Mouse (Mus musculus) forebrain, embryonic 11.5 days (tissue): ENCODE measurements around the gene Vamp8. TPM values are rescaled to one million over a fixed set of nuclear protein-coding genes. Genes with fewer than 3 reads are reported as not detected.

Source experiments
- ATAC-seq: fragments of 200-750 bp; cut with Nextera tagmentation; replicated peaks from 2 replicates; pipeline ENCODE4 v1.8.0; 2017; ENCODE audit warnings: moderate TSS enrichment; ENCODE audit not compliant: low FRiP score
- DNase-seq: peaks from one replicate; pipeline ENCODE4 v3.0.0-alpha.2; 2017; ENCODE audit warnings: low spot score
- H3K27ac ChIP-seq: fragments of 300-500 bp; sonication (generic); 2 replicates; pipeline ENCODE4 v1.5.1; 2014; ENCODE audit warnings: low read depth, low read length
- H3K27me3 ChIP-seq: fragments of 300-500 bp; sonication (generic); 2 replicates; pipeline ENCODE4 v1.6.1; 2014; ENCODE audit warnings: mild to moderate bottlenecking, low read length, mixed read lengths; ENCODE audit not compliant: control insufficient read depth, insufficient read depth
- H3K36me3 ChIP-seq: fragments of 300-500 bp; sonication (generic); 2 replicates; pipeline ENCODE4 v1.6.1; 2014; ENCODE audit warnings: mild to moderate bottlenecking, low read length, moderate library complexity, mixed read lengths; ENCODE audit not compliant: control insufficient read depth, insufficient read depth
- H3K4me1 ChIP-seq: fragments of 300-500 bp; sonication (generic); replicated peaks from 2 replicates; pipeline ENCODE4 v1.6.1; 2014; ENCODE audit warnings: low read length, mixed read lengths; ENCODE audit not compliant: control insufficient read depth, insufficient read depth
- H3K4me2 ChIP-seq: fragments of 300-500 bp; sonication (generic); 2 replicates; pipeline ENCODE4 v1.6.1; 2014; ENCODE audit warnings: low read depth, mild to moderate bottlenecking, low read length, moderate library complexity, mixed read lengths; ENCODE audit not compliant: severe bottlenecking
- H3K4me3 ChIP-seq: fragments of 300-500 bp; sonication (generic); 2 replicates; pipeline ENCODE4 v1.5.1; 2014; ENCODE audit warnings: low read depth, low read length
- H3K9ac ChIP-seq: fragments of 300-500 bp; sonication (generic); 2 replicates; pipeline ENCODE4 v1.6.1; 2014; ENCODE audit warnings: low read length
- H3K9me3 ChIP-seq: fragments of 300-500 bp; sonication (generic); 2 replicates; pipeline ENCODE4 v1.6.1; 2016; ENCODE audit warnings: low read length, mixed read lengths; ENCODE audit not compliant: control insufficient read depth
- WGBS: fragments of 180-500 bp; shearing (Covaris S2); extraction: QIAGEN DNeasy Blood & Tissue Kit; methylation state at CpG from one replicate; pipeline ENCODE4 v1.1.7; 2014; 5-methylcytosine and 5-hydroxymethylcytosine counted together
- polyA plus RNA-seq: library from polyadenylated mRNA; unstranded; fragments of >200 nt; fragmentation: Nextera tagmentation; extraction: Ambion mirVana; gene quantifications from 2 replicates; pipeline ENCODE4 v1.2.1, GENCODE M21; 2014

Gene Vamp8
- polyA plus RNA-seq, 1 experiment from 2014 or later: 34.1 TPM

GRCm38 (mm10) chr6:72390795-72391521 is 455 bp upstream of the Vamp8 start:
- Histone ChIP-seq H3K4me2 (peak overlapping the region; percentile 64), H3K4me3 (peak overlapping the region; percentile 37; the same call in 1 of the 2 replicates), H3K9me3 (no peaks in the 10 kb centered on the region), H3K4me1 (peaks cover 6% of the 10 kb centered on the region), H3K27me3 (no peaks in the 10 kb centered on the region), H3K9ac (no peak overlapping the region), H3K36me3 (no peaks in the 10 kb centered on the region), H3K27ac (no peak overlapping the region)
- WGBS: 20% methylated on average over 12 of the region's 12 CpGs
- peak; percentile 55; the same call in 1 of the 2 replicates for ATAC-seq
- peak; percentile 60 for DNase-seq

DNA sequence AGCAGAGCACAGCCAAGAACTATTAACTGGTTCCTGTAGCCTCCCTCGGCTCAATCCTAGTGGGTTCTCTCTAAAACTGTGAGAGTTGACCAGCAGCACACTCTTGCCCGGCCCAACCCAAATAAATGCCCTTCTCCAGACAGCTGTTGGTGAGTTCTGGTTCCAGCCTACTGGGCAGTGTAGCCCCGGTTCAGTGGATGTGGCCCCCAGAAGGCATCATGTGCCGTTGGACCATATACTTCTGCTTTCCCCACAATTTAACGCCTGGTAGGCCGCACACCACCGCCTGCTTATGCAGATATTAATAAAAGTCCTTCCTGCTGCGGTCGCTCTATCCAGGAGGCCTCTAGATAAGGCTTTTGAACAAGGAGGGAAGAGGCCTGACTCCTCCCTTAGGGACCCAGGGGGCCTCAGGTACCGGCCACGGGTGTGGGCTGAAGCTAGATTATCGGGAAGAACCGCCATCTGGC is 997 bp downstream of the Vamp8 start:
- Histone ChIP-seq H3K36me3 (no peaks in the 10 kb centered on the region), H3K9me3 (no peaks in the 10 kb centered on the region), H3K4me3 (peak overlapping the region; percentile 37), H3K9ac (peak overlapping the region; percentile 48), H3K27me3 (no peaks in the 10 kb centered on the region), H3K27ac (no peak overlapping the region), H3K4me2 (peak overlapping the region; percentile 64), H3K4me1 (peaks cover 6% of the 10 kb centered on the region)
- ATAC-seq: 0 out of 2 replicates have a peak, but pooled peaks have one; percentile 18
- 30% methylated on average over 13 of the region's 13 CpGs for WGBS
- DNase-seq: no peak

DNA sequence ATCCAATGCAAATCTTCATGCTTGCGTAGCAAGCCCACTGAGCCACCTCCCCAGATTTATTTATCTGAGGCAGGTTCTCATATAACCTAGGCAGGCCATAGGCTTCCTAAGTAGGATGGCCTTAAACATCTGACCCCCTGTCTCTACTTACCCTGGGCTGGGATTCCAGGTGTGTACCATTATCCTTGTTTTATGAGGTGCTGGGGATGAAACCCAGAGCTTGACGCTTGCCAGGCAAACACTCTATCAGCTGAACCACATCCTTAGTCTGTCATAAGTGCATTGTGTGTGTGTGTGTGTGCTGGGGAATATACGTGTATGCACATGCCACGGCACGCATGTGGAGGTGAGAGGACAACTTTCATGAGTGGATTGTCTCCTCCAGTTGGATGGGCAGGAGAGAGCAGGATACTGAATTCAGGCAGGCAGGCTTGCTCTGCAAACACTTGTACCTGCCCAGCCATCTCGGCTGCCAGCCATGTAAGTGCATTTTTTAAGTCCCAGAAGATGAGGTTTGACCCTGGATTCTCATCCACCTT is 1.6 kb downstream of the Vamp8 start:
- Histone ChIP-seq H3K27me3 (no peaks in the 10 kb centered on the region), H3K4me2 (no peak overlapping the region), H3K36me3 (no peaks in the 10 kb centered on the region), H3K4me3 (no peak overlapping the region), H3K27ac (no peak overlapping the region), H3K4me1 (peaks cover 6% of the 10 kb centered on the region), H3K9me3 (no peaks in the 10 kb centered on the region), H3K9ac (no peak overlapping the region)
- 89% methylated on average over 6 of the region's 6 CpGs for WGBS
- DNase-seq: no peak
- ATAC-seq: no peak

DNA sequence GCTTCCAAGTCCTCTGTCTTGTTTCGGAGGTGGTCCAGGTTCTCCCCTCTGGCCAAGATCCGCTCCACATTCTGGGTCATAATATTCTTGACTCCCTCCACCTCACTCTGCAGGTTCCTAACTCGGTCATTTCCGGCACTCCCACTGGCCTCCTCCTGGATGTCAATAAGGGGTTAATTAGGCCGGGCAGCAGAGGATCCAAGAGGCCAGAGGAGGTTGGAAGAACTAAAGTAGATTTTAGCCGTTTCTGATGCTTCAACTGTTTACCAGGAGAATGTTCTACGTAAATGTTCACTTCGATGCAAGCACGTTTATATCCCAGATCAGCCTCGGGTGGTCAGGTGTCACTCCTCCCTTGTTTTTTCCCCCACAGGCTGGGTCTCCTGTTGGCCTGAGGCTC is 2.2 kb downstream of the Vamp8 start:
- Histone ChIP-seq H3K4me2 (no peak overlapping the region), H3K27me3 (no peaks in the 10 kb centered on the region), H3K9me3 (no peaks in the 10 kb centered on the region), H3K4me3 (no peak overlapping the region), H3K4me1 (peaks cover 6% of the 10 kb centered on the region), H3K36me3 (no peaks in the 10 kb centered on the region), H3K9ac (no peak overlapping the region), H3K27ac (no peak overlapping the region)
- ATAC-seq (no peak), DNase-seq (no peak)
- WGBS: 66% methylated on average over 10 of the region's 10 CpGs

GRCm38 (mm10) chr6:72387816-72388215 is 2.7 kb downstream of the Vamp8 start:
- Histone ChIP-seq H3K4me2 (no peak overlapping the region), H3K4me3 (no peak overlapping the region), H3K27ac (no peak overlapping the region), H3K9ac (no peak overlapping the region), H3K4me1 (peaks cover 6% of the 10 kb centered on the region), H3K27me3 (no peaks in the 10 kb centered on the region), H3K36me3 (no peaks in the 10 kb centered on the region), H3K9me3 (no peaks in the 10 kb centered on the region)
- DNase-seq (no peak), ATAC-seq (no peak)
- 83% methylated on average over 3 of the region's 3 CpGs for WGBS

- no peak for ATAC-seq
- Histone ChIP-seq H3K4me3 (no peak overlapping the region), H3K27me3 (no peaks in the 10 kb centered on the region), H3K9me3 (no peaks in the 10 kb centered on the region), H3K9ac (no peak overlapping the region), H3K27ac (no peak overlapping the region), H3K4me2 (no peak overlapping the region), H3K4me1 (peaks cover 6% of the 10 kb centered on the region), H3K36me3 (no peaks in the 10 kb centered on the region)
- DNase-seq: no peak
- WGBS: 92% methylated on average over 2 of the region's 2 CpGs
Observed at GRCm38 (mm10) chr6:72386561-72386960, 3.9 kb downstream of the Vamp8 start.

- Histone ChIP-seq H3K36me3 (no peaks in the 10 kb centered on the region), H3K4me3 (no peak overlapping the region), H3K4me2 (no peak overlapping the region), H3K9ac (no peak overlapping the region), H3K9me3 (no peaks in the 10 kb centered on the region), H3K27me3 (peaks cover 4% of the 10 kb centered on the region), H3K4me1 (peaks cover 7% of the 10 kb centered on the region), H3K27ac (no peak overlapping the region)
- DNase-seq (no peak), ATAC-seq (no peak)
- 87% methylated on average over 4 of the region's 4 CpGs for WGBS
Observed at GRCm38 (mm10) chr6:72385258-72385657, 5.2 kb downstream of the Vamp8 start.

DNA sequence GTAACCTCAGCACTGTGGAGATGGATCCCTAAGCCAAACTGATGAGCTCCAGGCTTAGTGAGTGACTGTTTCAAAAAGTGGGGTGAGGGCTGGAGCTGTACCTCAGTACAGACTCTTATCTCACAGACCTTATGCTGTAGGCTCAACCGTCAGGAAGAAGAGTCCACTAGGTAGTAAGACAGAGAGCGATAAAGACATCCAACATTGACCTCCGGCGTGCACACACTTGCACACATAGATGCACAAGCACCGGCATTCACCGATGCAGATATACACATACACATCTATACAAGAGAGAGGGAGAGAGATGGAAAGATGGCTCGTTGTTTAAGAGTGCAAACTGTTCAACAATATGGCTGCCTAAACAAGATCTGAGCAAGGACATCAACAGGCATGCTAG is 6.6 kb downstream of the Vamp8 start:
- DNase-seq (no peak), ATAC-seq (no peak)
- H3K27ac ChIP-seq: no peak overlapping the region
- H3K9ac ChIP-seq: no peak overlapping the region
- H3K27me3 ChIP-seq: peaks cover 16% of the 10 kb centered on the region
- no peak overlapping the region for H3K4me3 ChIP-seq
- 95% methylated on average over 7 of the region's 7 CpGs for WGBS
- no peak overlapping the region for H3K4me2 ChIP-seq
- H3K4me1 ChIP-seq: 0 out of 2 replicates have a peak, but pooled peaks cover 4% of the 10 kb centered on the region
- H3K9me3 ChIP-seq: no peaks in the 10 kb centered on the region
- no peaks in the 10 kb centered on the region for H3K36me3 ChIP-seq
